Mouse (Mus musculus): ENCODE results near the gene Chrm5. TPM values are rescaled to one million over a fixed set of nuclear protein-coding genes. Genes with fewer than 3 reads are reported as not detected.

The Chrm5 gene
- 0.31 TPM in 1 of 2 replicates, not detected in the other for polyA plus RNA-seq (2016; fragmentation: Nextera tagmentation; extraction: Ambion mirVana)

DNA sequence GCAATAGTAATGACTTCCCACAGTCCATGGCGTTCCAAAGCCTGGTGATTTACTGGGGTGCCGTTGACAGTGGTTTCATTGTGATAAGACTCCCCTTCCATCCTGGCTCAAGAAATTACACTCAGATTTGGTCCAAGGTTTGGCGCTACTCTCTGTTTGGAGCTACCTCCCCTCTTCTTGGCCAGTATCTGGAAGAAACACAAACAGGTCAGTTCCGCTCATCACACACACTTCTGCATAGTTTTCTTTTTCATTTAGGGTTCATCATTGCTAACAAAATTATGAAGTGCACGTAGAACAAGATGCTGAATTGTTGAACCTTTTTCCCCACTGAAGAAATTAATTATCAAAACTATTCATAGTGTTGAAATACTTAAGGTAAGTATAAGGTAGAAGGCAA is at the start of gene Chrm5:
Gene Chrm5 (minus strand): TSS at position 101 of the 400 bp plus-strand sequence.
- Histone ChIP-seq H3K27me3 (no peaks in the 10 kb centered on the region), H3K4me3 (replicated peaks) (no peak within 1 kb of the TSS), H3K9ac (no peak within 1 kb of the TSS), H3K27ac (no peak within 1 kb of the TSS), H3K4me1 (no peaks in the 10 kb centered on the region), H3K36me3 (replicated peaks) (no peaks in the 10 kb centered on the region), H3K4me2 (no peak within 1 kb of the TSS), H3K9me3 (no peaks in the 10 kb centered on the region)
- 93% methylated on average over 5 of the region's 5 CpGs for WGBS
- ATAC-seq (ENCODE audit: low FRiP score), result no peak

GRCm38 (mm10) chr2:112526933-112527332 is 46.4 kb upstream of the Chrm5 start:
- Histone ChIP-seq H3K27me3 (no peaks in the 10 kb centered on the region), H3K27ac (no peak overlapping the region), H3K4me3 (replicated peaks) (no peak overlapping the region), H3K9me3 (no peaks in the 10 kb centered on the region), H3K4me2 (no peak overlapping the region), H3K36me3 (replicated peaks) (no peaks in the 10 kb centered on the region), H3K9ac (no peak overlapping the region), H3K4me1 (no peaks in the 10 kb centered on the region)
- ATAC-seq (ENCODE audit: low FRiP score), result no peak
- WGBS, result 91% methylated on average over 3 of the region's 3 CpGs

DNA sequence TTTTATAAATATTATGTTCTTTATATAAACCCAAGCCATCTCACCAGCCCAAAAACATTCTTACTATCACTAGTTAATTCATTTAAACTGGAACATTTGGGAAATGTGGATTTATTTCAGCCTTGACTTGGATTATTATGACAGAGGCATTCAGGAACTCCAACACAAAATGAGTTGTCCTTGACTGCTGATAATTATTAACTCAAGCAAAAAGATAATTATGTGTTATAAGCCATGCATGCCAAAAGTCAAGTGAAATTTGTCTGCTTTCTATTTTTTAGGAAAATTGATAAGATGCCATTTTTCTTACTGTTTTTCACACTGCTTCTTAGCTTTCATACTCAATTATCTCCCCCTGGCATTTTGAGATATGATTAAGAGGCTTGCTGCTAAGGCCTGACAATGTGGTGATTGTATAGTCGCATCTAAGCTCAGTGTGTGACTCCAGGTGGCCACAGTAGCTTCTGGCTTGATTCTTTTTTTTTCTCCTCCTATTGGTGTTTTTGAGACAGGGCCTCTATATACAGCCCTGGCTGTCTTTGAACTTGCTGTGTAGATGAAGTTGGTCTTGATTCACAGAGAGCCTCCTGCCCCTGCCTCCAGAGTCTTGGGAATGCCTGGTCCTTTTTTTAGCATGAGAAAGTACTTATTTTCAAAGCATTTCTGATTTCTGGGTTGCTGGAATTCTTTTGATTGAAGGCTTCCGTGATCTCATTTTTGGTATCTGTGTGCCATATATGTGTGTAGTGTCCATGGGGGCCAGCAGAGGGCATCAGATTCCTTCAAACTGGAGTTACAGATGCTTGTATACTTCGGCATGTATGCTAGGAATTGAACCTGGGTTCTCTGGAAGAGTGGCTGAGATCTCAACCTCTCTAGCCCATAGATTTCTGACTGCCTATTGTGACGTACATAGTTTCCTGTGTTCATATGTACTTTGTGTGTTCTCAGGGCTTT is 40.2 kb upstream of the Chrm5 start:
- WGBS, result 82% methylated on average over 4 of the region's 4 CpGs
- Histone ChIP-seq H3K4me2 (no peak overlapping the region), H3K4me1 (no peaks in the 10 kb centered on the region), H3K27me3 (no peaks in the 10 kb centered on the region), H3K9me3 (no peaks in the 10 kb centered on the region), H3K27ac (no peak overlapping the region), H3K4me3 (replicated peaks) (no peak overlapping the region), H3K36me3 (replicated peaks) (no peaks in the 10 kb centered on the region), H3K9ac (no peak overlapping the region)
- no peak for ATAC-seq (ENCODE audit: low FRiP score)

GRCm38 (mm10) chr2:112518541-112518940 is 38.0 kb upstream of the Chrm5 start:
- H3K4me3 ChIP-seq (replicated peaks), result no peak overlapping the region
- no peaks in the 10 kb centered on the region for H3K4me1 ChIP-seq
- ATAC-seq (ENCODE audit: low FRiP score), result no peak
- H3K4me2 ChIP-seq, result no peak overlapping the region
- H3K27ac ChIP-seq, result no peak overlapping the region
- no peaks in the 10 kb centered on the region for H3K27me3 ChIP-seq
- no peaks in the 10 kb centered on the region for H3K9me3 ChIP-seq
- H3K9ac ChIP-seq, result no peak overlapping the region
- no peaks in the 10 kb centered on the region for H3K36me3 ChIP-seq (replicated peaks)

GRCm38 (mm10) chr2:112517218-112517617 is 36.6 kb upstream of the Chrm5 start:
- Histone ChIP-seq H3K36me3 (replicated peaks) (no peaks in the 10 kb centered on the region), H3K4me1 (no peaks in the 10 kb centered on the region), H3K27ac (no peak overlapping the region), H3K4me3 (replicated peaks) (no peak overlapping the region), H3K9ac (no peak overlapping the region), H3K27me3 (no peaks in the 10 kb centered on the region), H3K9me3 (no peaks in the 10 kb centered on the region), H3K4me2 (no peak overlapping the region)
- no peak for ATAC-seq (ENCODE audit: low FRiP score)
- 87% methylated on average over 3 of the region's 3 CpGs for WGBS

DNA sequence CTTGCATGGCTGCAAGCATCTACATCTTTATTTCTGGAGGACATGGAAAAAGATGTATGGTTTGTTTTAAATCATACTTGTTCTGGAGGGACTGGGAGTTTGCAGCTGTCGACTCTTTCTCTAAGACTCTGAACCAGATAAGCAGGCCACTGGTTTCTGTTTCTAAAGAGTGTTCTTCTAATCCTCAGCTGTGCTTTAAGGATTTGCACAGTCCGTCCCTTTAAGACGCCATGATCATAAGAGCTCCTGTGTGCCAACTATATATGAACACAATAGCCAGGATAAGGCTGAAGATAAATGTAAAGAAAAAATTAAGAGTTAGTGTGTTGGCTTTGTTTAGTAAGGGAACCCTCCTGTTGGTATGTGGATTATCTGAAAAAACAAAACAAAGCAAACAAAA is 36.2 kb upstream of the Chrm5 start:
- no peak overlapping the region for H3K9ac ChIP-seq
- no peaks in the 10 kb centered on the region for H3K4me1 ChIP-seq
- no peaks in the 10 kb centered on the region for H3K9me3 ChIP-seq
- H3K36me3 ChIP-seq (replicated peaks), result no peaks in the 10 kb centered on the region
- H3K27me3 ChIP-seq, result no peaks in the 10 kb centered on the region
- no peak overlapping the region for H3K4me2 ChIP-seq
- WGBS, result 84% methylated on average over 3 of the region's 3 CpGs
- no peak for ATAC-seq (ENCODE audit: low FRiP score)
- no peak overlapping the region for H3K27ac ChIP-seq
- H3K4me3 ChIP-seq (replicated peaks), result no peak overlapping the region

- Histone ChIP-seq H3K4me2 (no peak overlapping the region), H3K4me3 (replicated peaks) (no peak overlapping the region), H3K27ac (no peak overlapping the region), H3K9ac (no peak overlapping the region), H3K27me3 (no peaks in the 10 kb centered on the region), H3K9me3 (no peaks in the 10 kb centered on the region), H3K4me1 (0 out of 2 replicates have a peak, but pooled peaks cover 6% of the 10 kb centered on the region), H3K36me3 (replicated peaks) (no peaks in the 10 kb centered on the region)
- 67% methylated on average over 1 of the region's 1 CpGs for WGBS
- ATAC-seq (ENCODE audit: low FRiP score), result no peak
Measured at GRCm38 (mm10) chr2:112513036-112513435, 32.5 kb upstream of the Chrm5 start.

- Histone ChIP-seq H3K9me3 (no peaks in the 10 kb centered on the region), H3K9ac (no peak overlapping the region), H3K27me3 (no peaks in the 10 kb centered on the region), H3K4me3 (replicated peaks) (no peak overlapping the region), H3K36me3 (replicated peaks) (no peaks in the 10 kb centered on the region), H3K4me2 (no peak overlapping the region), H3K4me1 (0 out of 2 replicates have a peak, but pooled peaks cover 8% of the 10 kb centered on the region), H3K27ac (no peak overlapping the region)
- ATAC-seq (ENCODE audit: low FRiP score), result no peak
- 93% methylated on average over 4 of the region's 4 CpGs for WGBS
Measured at GRCm38 (mm10) chr2:112510140-112510539, 29.6 kb upstream of the Chrm5 start.

DNA sequence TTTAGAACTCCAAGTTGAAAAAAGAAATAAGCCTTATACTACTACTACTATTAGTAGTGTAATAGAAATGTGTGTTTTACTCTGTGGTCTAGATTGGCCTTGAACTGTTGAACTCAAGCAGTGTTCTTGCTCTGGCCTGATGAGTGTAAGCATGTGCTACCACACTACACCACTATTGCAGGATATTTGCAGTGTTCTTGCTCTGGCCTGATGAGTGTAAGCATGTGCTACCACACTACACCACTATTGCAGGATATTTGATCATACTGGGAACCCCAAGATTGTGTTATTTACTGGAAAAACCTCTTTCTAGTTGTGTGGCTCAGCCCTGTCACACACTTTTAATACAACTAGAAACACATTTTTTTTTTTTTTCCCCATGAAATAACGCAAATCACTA is 26.9 kb upstream of the Chrm5 start:
- Histone ChIP-seq H3K36me3 (replicated peaks) (no peaks in the 10 kb centered on the region), H3K4me3 (replicated peaks) (no peak overlapping the region), H3K9ac (no peak overlapping the region), H3K27me3 (no peaks in the 10 kb centered on the region), H3K27ac (no peak overlapping the region), H3K4me2 (no peak overlapping the region), H3K4me1 (0 out of 2 replicates have a peak, but pooled peaks cover 8% of the 10 kb centered on the region), H3K9me3 (no peaks in the 10 kb centered on the region)
- ATAC-seq (ENCODE audit: low FRiP score), result no peak
- 94% methylated on average over 1 of the region's 1 CpGs for WGBS

DNA sequence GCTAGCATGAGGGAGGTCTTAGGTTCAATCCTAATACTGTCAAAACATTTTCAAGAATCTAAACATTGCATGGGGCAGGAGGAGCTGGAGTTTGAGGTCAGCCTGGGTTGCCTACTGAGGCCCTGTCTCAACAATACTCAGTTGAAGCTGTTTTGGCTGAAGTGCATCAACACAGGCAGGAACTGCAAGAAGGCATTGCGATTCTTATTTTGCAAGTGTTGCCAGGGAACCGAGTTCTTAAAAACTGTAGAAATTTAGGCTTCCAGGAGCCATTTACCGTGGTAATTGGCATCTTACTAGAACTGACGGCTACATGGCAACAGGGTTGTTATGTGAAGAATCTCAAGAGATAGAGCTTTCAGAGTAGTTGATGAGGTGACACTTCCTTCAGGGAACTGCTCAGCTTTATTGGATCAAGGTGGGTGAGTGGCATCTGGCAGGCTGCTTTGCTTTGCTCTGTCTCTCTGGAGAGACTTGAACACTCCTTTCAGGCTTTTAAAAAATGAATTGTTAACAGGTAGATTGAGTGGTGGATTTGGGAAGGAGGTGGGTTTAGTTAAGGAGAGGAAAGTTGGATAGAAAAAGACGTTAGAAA is 26.4 kb upstream of the Chrm5 start:
- H3K4me3 ChIP-seq (replicated peaks), result no peak overlapping the region
- no peaks in the 10 kb centered on the region for H3K9me3 ChIP-seq
- H3K4me2 ChIP-seq, result no peak overlapping the region
- H3K27me3 ChIP-seq, result no peaks in the 10 kb centered on the region
- H3K36me3 ChIP-seq (replicated peaks), result no peaks in the 10 kb centered on the region
- no peak overlapping the region for H3K27ac ChIP-seq
- WGBS, result 86% methylated on average over 5 of the region's 5 CpGs
- no peak for ATAC-seq (ENCODE audit: low FRiP score)
- H3K4me1 ChIP-seq, result 0 out of 2 replicates have a peak, but pooled peaks cover 8% of the 10 kb centered on the region
- no peak overlapping the region for H3K9ac ChIP-seq

- WGBS, result 90% methylated on average over 6 of the region's 6 CpGs
- Histone ChIP-seq H3K4me1 (peaks cover 10% of the 10 kb centered on the region; the same call in 1 of the 2 replicates), H3K9ac (no peak overlapping the region), H3K27ac (no peak overlapping the region), H3K4me2 (no peak overlapping the region), H3K36me3 (replicated peaks) (no peaks in the 10 kb centered on the region), H3K4me3 (replicated peaks) (no peak overlapping the region), H3K27me3 (no peaks in the 10 kb centered on the region), H3K9me3 (no peaks in the 10 kb centered on the region)
- ATAC-seq (ENCODE audit: low FRiP score), result no peak
Measured at GRCm38 (mm10) chr2:112503978-112504377, 23.4 kb upstream of the Chrm5 start.

DNA sequence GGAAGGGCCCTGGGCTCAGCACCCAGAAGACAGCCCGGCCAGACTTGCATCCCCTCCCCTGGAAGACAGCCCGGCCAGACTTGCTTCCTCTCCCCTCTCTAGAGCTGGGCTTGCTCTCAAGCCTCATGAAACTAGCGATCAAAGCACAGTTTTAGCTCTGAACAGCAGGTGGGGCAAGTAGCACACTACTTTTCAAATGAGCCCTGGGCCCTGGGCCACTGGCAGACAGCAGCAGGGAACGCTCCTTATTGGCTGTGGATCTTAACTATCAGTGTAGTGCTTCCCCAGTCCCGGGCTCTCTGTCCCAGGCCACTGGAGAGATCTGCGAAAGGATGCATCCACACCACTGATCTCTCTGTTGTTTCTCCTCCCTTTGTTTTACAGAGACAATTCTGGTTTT is 20.6 kb upstream of the Chrm5 start:
- peaks cover 2% of the 10 kb centered on the region; the same call in 1 of the 2 replicates for H3K4me1 ChIP-seq
- no peak overlapping the region for H3K27ac ChIP-seq
- WGBS, result 7% methylated on average over 6 of the region's 6 CpGs
- H3K27me3 ChIP-seq, result no peaks in the 10 kb centered on the region
- no peak overlapping the region for H3K9ac ChIP-seq
- ATAC-seq (ENCODE audit: low FRiP score), result peak; percentile 94
- no peak overlapping the region for H3K4me2 ChIP-seq
- H3K36me3 ChIP-seq (replicated peaks), result no peaks in the 10 kb centered on the region
- H3K4me3 ChIP-seq (replicated peaks), result no peak overlapping the region
- H3K9me3 ChIP-seq, result no peaks in the 10 kb centered on the region
